In the genomic region with DNA sequence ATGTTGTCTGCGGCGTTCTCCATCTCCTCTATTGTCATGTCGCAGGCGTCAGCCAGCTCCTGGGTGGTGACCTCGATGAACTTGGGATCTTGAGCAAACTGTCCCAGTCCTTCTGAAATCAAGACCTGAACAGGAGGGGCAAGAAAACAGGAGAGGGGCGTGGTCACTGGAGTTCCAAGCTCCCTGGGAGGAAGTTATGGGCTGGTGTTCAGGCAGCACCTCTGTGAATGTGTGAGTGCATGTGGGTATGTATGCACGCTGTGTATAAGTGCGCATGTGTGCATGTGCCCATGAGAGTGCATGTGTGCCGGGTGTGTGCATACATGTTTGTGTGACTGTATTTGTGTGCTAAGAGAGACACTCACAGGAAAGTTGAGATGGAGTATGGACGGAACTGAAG, we compare ENCODE assay signal across 1 mouse cellular context.
TF ChIP-seq lines count a peak whose summit lies in the region.

No protein-coding gene starts in this region.

TF ChIP-seq in CH12.LX, 34 proteins besides CTCF, POLR2A, EP300 and RAD21 (continued from another document):
- TF ChIP-seq JUND (conservative IDR thresholded peaks at IDR 0.05; ENCODE audit: low read depth, low read length) = no peak
